Mouse (Mus musculus): ENCODE measurements around the gene Gm45837.

Gm45837 gene

DNA sequence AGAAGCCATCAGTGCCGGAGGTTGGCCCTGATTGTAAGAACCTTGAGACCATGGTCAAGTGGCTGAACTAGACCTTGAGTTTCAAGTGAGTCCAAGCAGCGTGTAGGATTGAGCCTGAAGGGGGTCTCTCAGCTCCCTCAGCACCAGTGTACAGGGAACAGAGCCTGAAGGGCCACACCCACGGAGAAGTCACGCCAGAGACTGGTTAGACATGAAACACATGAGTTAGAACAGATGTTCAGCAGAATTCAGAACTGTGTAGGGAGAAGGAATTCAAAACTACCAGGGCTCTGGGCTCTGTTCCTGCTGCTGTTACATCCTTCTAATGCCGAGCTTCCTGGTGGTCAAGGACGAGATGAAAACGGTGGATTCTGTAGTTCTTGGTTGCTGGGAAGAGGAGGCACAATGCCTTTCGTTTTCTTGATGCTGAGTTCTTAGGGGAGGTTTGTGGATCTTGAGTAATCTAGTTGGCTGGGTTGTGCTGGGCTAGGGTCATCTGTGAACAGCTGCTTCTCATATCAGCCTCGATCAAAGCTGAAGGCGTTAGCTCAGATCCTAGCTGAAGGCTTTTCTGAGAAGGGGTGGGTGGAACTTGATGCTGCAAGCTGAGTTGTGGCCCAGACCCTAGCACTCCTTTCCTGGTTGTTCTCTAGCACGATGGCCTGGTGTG lies at the start of gene Gm45837:
Gene Gm45837, plus strand, starts transcription at position 620 of the 670 bp plus-strand sequence.
- DNase-seq (ENCODE audit: low read depth, low spot score), result no peak

DNA sequence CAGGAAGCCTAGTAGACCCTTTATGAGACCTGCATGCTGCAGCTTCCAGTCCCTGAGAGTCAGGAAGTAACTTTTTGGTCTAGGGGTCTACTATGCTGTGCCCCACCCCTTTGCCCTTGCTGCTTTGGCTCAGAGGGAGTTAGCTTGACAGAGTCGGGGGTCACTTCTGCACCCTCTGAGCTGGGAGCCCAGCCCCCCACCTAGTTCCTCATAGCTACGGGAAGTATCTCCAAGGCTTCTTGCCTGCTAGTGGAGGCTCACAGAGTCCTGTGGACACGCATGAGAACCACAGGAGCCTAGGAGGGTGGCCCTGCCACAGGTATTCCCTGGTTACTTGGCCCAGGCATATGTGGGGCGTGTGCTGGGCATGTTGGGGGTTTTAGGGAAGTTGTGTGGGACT lies 49.7 kb upstream of the Gm45837 start:
- DNase-seq (ENCODE audit: low read depth, low spot score), result no peak

DNA sequence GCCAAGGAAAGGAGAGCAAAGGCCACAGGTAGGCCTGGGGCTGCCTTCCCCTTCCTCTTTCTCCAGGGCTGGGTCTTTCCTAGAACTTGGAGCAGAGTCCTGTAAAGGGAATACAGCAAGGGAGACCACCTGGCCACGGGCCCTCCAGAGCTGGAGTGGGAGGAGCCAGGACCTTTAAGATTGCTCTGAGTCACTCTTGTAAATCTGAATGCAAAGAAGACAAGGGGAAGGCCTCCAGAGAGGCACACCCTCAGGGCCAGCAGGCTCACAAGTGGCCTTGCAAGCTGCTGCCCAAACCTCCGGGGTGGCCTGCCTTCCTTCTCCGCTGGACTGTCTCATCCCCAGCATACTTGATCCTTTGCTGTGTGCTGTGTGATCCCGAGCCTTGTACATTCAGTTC lies 48.9 kb upstream of the Gm45837 start:
- no peak for DNase-seq (ENCODE audit: low read depth, low spot score)

DNA sequence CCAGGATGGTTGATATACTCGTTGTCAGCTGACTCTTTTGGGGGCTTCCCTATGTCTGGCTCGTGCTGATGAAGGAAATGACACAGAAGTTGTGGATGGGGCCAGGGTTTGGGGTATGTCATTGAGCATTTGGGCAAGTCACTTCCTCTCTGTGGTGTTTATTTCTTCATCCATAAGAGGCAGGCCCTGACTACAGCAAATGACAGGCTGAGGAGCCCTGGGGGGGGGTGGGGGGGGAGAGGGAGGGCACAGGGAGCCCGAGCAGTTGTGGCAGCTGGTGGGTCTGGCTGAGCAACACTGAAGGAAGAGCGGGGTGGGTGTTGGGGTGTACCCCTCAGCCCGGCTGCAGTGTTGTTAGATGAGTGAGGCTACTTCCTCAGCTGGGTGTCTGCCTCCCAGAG lies 47.9 kb upstream of the Gm45837 start:
- DNase-seq (ENCODE audit: low read depth, low spot score), result no peak

DNA sequence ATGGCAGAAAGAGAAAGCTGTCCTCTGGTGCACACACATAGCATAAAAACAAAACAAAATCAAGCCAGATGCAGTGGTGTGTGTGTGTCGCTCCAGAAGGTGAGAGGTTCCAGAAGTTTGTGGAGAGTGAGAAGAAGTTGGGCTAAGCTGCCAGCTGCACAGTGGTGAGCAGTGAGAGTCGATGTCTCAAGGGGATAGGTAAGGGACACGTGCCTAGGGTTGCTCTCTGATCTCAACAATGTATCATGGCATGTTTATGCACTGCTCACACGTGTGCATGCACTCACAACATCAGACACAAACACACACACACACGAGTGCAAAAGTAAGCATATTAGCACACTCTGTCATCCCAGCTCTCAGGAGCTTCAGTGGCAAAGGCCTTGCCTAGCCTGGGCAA lies 46.8 kb upstream of the Gm45837 start:
- no peak for DNase-seq (ENCODE audit: low read depth, low spot score)

DNA sequence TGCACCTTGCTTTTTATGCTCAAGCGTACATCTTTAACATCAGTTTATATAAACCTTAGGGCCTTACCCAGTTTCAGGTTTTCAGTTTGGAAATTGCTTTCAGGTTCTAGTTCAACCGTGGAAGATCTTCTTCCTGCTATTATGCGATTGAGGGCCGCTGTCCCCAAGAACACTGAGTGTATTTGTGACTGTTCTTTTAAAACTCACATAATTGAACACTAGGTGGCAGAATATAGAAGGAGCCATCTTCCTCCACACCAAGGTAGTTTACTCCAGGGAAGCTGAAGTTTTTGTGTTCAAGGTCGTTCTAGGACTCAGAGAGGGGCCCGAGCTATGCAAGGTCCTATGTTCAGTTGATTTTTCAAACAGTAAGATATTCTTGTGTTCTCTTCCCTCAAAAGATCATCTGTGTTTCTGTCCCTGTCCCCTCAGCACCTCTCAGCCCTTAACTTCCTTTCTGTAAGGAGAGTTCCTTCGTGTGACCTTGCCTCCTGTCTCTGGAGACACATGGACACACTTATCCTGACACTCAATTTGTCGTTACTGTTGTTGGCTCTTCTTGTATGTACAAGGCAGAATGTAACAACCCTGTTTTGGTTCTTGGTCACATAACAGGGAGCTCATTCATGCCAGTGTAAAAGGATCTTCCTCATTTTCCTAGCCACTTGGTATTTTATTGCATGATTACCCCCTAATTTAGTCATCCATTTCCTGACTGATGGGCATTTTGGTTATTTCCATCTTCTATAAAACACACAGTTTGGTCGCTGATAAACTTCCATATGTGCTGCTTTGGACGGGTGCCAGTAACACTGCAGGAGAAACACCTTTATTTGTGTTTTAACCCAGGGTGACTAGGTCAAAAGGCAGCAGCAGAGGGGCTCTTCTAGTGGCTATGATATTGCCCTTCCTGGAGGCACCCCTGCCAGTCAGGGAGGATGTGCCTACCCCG lies 42.5 kb upstream of the Gm45837 start:
- DNase-seq (ENCODE audit: low read depth, low spot score), result peak; percentile 45

DNA sequence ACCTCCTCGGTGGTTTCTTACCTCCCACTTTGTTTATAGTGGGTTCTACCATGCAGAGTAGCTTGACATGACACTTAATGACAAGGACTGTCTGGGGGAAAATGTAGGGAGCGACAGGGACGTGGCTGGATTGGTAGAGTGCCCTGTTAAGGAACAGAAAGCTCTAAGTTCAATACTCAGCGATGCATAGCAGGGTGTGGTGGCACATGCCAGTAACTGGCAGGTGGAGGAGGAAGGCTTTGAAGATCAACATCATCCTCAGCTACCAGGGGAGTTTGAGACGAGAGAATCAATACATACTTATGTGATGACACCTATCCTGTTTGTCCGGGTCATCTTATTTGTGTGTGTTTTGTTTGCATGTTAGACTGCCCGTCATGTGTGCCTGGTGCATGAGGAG lies 41.0 kb upstream of the Gm45837 start:
- no peak for DNase-seq (ENCODE audit: low read depth, low spot score)

DNA sequence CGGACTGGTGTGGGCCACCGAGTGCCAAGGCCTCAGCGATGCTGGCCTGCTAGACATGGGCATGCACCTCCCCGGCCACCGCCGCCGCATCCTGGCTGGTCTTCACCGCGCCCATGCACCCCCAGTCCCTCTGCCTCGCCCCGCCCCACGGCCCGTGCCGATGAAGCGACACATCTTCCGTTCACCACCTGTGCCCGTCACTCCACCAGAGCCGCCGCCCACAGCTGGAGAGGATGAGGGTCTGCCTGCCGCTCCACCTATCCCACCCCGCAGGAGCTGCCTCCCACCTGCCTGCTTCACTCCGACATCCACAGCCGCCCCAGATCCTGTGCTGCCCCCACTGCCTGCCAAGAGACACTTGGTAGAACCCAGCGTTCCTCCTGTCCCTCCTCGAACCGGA lies 37.6 kb upstream of the Gm45837 start:
- DNase-seq (ENCODE audit: low read depth, low spot score), result no peak

DNA sequence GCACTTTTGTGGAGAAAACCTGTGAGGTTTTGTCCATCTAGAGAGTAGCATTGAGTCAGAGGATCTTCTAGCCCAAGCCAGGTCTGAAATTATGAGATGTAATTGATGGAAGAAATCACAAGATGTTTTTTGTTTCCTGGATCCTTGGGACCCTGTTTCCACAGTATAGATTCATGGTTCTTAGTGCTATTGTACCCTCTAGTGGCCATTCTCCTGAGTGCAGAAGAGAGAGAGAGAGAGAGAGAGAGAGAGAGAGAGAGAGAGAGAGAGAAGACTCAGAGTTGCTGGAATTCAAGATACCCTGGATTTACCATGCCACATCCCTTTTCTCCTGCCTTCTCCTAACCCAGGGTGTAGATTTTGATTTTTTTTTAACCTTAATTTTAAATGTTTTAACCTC lies 36.5 kb upstream of the Gm45837 start:
- DNase-seq (ENCODE audit: low read depth, low spot score), result peak; percentile 38

DNA sequence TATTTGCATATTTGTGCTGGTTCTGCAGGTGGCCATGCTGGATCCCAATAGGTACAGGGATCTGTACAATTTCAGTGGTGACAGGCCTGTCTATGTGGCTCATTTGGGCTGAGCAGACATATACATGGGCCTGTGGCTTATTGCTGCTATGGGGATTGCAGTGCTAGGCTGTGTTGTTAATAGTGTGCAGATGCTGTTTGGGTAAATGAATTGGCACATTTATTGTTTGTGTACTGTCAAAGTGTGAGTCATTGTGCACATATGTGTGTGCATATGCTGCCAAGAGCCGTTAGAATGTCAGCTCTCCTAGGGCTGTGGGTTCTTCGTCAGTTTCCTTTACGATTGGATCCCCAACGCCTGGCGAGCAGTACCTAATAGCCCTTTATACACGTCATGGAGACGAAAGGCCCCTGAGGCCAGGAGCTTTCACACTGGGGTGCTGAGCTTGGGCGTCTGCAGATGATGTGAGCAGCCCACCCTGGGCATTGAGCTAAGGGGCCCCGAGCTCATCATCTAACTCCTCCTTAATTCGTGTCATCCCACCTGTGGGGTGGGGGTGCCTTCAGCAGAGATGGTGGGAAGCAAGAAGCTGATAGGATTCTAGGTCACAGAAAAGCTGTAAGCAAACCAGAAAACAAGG lies 33.9 kb upstream of the Gm45837 start:
- DNase-seq (ENCODE audit: low read depth, low spot score), result no peak

DNA sequence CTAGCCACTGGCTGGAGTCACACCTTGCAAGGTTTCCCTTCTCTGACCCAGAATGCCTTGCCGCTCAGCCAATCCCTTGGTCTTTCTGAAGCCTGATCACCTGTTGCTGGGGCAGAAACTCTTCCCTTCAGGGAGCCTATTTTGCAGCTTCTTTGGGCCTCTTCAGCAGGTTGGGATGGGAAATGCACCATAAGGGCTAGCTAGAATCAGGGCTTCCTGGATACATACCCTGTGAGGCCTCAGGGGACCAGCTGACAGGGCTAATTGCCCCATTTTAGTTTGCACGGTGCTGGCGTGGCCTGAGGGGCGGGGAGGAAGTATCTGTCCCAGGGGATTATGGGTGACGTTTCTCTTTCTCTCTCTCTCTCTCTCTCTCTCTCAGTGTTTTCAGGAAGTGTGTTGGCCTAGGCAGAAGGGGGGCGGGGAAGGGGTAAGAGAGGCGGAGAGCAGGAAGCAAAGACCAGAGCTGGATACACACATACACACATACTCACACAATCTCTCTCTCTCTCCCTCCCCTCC lies 32.9 kb upstream of the Gm45837 start:
- peak; percentile 37 for DNase-seq (ENCODE audit: low read depth, low spot score)

DNA sequence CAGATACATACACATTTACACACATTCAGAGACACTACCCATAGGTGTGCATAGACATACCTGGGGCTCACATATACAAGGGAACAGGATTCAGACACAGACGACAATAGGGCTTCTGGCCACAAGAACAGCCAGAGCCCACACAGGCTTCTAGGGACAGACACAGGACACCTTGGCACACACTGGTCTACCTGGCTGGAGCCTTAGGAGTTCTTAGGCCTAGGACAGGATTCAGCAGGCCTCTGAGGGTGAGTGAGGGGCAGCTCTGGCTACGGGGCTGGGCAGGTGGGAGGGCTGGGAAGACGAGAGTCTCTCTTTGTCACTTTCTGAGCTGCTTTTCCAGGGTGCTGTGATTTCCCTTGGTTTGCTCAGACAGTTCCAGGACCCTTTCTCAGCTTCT lies 32.4 kb upstream of the Gm45837 start:
- no peak for DNase-seq (ENCODE audit: low read depth, low spot score)

DNA sequence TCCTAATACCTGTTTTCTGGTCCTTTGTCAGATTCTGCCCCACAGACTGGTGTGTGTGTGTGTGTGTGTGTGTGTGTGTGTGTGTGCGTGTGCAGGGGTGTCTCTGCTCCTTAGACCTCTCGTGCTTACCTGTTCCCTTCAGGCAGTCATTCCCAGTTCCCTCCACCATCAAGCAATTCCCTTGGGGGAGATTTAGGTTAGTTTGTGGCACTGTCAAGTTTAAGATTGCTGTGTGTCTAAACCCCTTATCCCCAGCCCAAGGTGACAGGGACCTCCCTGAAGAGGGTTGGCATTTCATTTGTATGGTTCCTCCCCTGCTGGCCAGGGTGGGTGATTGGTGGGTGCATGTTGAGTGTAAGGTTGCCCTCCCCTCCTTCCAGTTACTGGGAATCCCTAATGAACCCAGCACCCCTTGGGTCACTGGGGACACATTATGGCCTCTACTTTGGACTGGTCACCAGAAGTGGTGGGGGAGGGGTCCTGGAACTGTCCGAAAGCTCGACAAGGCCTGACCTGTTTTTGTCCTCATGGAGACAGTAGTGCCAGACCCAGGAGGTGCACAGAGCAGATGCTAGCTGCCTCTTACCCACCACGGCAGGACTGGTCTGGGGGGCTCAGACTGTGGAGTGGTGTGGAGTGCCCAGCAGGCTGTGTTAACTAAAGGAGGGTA lies 31.8 kb upstream of the Gm45837 start:
- no peak for DNase-seq (ENCODE audit: low read depth, low spot score)

DNA sequence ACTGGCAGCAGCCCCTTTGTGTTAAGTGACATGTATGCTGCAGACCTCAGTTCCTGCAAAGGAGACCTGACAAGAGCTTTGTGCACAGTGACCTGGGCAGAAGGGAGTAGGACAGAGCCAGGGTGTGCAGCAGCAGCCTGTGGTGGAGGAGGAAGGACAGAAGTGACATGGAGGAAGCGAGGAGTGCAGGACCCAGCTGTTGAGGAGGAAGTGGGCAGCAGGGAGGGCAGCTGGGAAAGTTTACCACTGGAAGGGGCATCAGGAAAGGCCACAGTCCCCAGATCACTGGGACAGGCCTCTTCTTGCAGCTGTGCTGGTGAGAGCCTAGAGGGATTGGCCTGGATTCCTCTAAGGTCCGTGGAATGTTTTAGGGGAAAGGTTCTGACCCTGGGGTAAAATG lies 31.0 kb upstream of the Gm45837 start:
- DNase-seq (ENCODE audit: low read depth, low spot score), result no peak

DNA sequence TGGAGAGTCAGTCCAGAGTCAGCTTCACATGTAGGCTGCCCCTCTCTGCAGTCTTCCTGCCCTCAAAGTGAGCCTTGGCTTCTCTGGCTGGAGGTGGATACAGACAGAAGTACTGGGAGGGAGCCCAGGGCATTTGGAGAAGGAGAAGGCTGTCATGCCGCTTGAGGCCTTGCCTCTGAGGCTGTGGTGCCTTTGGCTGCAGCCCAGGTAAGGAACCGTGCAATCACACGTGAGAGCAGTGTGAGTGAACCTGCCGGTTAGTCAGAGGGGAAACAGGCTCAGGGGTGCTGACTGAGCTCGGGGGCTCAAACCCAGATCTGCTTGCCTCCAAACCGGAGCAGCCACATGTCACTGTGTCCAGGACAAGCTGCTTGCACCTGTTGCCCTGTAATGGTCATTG lies 29.2 kb upstream of the Gm45837 start:
- no peak for DNase-seq (ENCODE audit: low read depth, low spot score)

DNA sequence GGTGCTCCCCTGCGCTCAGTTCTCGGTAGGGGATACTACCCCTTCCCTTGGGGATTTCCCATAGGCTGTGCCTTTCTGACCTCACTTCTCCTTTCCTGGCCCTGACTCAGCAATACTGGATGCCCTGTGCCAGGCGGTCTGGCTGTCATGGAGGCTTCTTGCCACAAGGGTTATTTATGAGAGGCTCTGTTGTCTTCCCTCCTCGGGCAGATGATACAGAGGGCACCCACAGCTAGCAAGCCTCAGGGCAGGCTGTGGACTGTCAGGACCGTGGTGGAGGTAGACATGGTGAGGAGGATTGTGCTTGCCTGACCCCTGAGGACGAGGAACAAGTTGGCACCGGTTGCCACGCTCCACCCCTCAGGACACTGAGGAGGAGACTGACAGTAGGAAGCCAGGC lies 28.3 kb upstream of the Gm45837 start:
- DNase-seq (ENCODE audit: low read depth, low spot score), result peak; percentile 27

DNA sequence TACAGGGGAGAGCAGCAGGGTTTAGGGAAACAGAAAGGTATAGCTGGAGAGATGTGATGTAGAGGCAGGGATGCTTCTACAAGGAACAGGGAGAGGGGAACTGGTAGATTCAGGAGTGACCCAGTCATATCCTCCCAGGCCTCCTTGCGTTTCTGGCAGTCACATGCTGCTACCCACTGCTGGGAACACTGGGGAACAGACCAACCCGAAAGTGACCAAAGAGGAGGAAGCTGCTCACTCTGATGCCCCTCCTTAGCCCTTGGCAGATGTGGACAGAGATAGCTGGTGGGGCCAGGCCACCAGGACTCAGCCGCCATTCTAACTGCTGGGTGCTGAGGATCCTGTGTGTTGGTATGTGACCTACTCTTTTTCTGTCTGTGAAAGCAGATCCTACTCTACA lies 26.9 kb upstream of the Gm45837 start:
- DNase-seq (ENCODE audit: low read depth, low spot score), result no peak

DNA sequence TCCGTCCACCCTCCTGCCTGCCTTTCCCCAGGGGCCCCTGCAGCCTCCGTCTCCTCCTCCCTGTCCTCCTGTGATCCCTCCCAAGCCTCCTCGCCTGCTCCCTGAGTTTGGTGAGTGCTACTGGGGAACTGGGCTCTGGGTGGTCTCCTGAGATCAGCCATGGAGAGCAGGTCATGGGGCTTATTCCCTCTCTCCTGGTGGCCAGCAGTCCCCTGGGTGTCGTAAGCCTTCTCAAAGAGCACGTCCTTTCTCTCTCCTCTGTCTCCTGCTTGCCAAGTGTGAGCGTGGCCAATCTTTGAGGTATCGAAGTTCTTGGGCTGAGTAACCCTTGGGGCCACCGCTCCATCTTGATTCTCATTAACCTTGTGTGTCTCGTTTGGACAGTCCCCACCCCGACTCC lies 25.8 kb upstream of the Gm45837 start:
- no peak for DNase-seq (ENCODE audit: low read depth, low spot score)

DNA sequence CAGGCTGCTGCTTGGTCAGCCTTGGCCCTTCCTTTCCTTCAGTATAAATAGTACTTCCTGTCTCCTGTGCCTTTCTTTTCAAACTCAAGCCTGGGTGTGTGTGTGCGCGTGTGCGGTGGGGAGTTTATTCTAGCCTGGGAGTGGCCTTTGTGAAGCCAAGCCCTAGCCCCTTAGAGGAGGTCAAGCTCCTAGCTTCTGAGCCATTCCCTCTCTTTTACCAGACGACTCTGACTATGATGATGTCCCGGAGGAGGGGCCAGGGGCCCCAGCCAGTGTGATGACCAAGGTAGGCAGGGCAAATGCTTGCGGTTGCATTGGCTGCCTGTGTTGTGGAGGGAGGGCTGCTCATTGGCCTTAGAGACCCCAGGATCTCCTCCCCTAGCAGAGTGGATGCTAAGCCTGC lies 25.4 kb upstream of the Gm45837 start:
- peak; percentile 35 for DNase-seq (ENCODE audit: low read depth, low spot score)

DNA sequence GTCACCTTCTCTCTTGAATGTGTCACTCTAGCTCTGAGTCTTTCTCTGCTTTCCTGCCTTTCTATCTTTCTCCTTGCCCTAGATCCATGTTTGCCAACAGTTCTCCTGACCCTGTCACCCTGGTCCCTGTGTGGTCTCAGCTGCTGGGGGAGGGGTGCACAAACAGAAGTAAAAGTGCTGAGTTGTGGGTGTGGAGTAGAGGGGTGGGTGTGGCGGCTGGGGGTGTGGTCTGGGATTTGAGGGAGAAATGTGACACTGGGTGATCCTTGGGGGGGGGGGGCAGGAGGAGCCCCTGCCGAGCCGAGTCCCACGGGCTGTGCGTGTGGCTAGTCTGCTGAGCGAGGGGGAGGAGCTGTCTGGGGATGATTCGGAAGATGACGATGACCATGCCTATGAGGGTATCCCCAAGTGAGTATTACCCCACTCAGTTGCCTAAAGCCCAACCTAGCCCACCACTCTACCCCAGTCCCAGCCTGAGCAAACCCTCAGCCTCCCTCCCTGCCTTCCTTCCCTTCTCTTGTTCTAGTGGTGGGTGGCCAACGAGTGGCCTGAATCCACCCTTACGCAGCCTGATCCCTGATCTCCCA lies 24.7 kb upstream of the Gm45837 start:
- no peak for DNase-seq (ENCODE audit: low read depth, low spot score)

DNA sequence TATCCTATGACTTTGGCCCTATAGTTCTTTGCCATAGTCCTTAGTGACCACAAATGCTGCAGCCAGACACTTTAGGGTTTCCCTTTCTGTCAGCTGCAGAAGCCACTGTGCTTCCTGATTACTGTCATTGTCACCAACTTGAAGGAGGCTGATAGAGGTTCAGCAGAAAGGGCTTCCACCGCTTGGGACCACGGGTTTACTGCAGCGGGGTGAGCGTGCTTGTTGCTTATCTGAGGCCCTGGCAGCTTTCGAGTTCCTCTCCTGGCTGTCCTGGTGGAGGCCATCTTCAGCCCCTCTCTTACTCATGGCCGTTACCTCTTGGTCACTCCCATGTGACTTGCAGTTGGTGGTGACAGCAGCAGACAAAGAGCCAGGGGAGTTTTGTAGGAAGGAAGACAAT lies 21.4 kb upstream of the Gm45837 start:
- no peak for DNase-seq (ENCODE audit: low read depth, low spot score)
